Mouse (Mus musculus) brain, embryonic 14.5 days (tissue): ENCODE results near the gene Bahd1.

Source experiments
- CTCF ChIP-seq: fragments of 200-500 bp; IDR thresholded peaks from 2 replicates; pipeline ENCODE4 v1.5.1; 2012; ENCODE audit warnings: inconsistent platforms, mild to moderate bottlenecking, moderate library complexity, borderline replicate concordance; ENCODE audit not compliant: insufficient read depth, insufficient read length; ENCODE audit errors: extremely low read depth
- POLR2A ChIP-seq: fragments of 200-500 bp; IDR thresholded peaks from 2 replicates; pipeline ENCODE4 v1.6.1; 2012; ENCODE audit warnings: mild to moderate bottlenecking, inconsistent platforms, borderline replicate concordance; ENCODE audit not compliant: poor library complexity, insufficient read depth, insufficient read length, severe bottlenecking; ENCODE audit errors: extremely low read depth

GRCm38 (mm10) chr2:118862340-118862675 lies 37.9 kb upstream of the Bahd1 start:
- TF ChIP-seq CTCF = no peak
- no peak for TF ChIP-seq POLR2A
